Mouse (Mus musculus) left cerebral cortex, adult 18-20 months (tissue): Measurements from ENCODE around the gene Masp1. TPM values are rescaled to one million over a fixed set of nuclear protein-coding genes. Genes with fewer than 3 reads are reported as not detected.

Experiments
- DNase-seq, 2 experiments: peaks; one replicate each; pipeline ENCODE4 v3.0.0; 2021 to 2022; ENCODE audit warnings: low spot score in 2 of 2, mixed read lengths in 1 of 2
- long read RNA-seq, 2 experiments: library from polyadenylated mRNA; stranded (forward); transcript quantifications; one replicate each; pipeline ENCODE4 v2.0.0; 2021
- total RNA-seq, 2 experiments: library from RNA; stranded (reverse); gene quantifications; 2 replicates each; pipeline ENCODE4 v1.2.3; 2021

The Masp1 gene
- 10 to 100 TPM; 11.6 to 13.7 TPM for total RNA-seq
- long read RNA-seq, experiment 1, partial matches to known transcripts = 1 of 11 reads
- long read RNA-seq, experiment 1, other reads (novel, unspliced or antisense) = 7 of 11 reads
- long read RNA-seq, experiment 2, transcript Masp1-204 (9 exons, 2,035 nt) = major isoform, 8 of 13 reads
- long read RNA-seq, experiment 2, partial matches to known transcripts = 1 of 13 reads
- long read RNA-seq, experiment 2, other reads (novel, unspliced or antisense) = 2 of 13 reads

DNA sequence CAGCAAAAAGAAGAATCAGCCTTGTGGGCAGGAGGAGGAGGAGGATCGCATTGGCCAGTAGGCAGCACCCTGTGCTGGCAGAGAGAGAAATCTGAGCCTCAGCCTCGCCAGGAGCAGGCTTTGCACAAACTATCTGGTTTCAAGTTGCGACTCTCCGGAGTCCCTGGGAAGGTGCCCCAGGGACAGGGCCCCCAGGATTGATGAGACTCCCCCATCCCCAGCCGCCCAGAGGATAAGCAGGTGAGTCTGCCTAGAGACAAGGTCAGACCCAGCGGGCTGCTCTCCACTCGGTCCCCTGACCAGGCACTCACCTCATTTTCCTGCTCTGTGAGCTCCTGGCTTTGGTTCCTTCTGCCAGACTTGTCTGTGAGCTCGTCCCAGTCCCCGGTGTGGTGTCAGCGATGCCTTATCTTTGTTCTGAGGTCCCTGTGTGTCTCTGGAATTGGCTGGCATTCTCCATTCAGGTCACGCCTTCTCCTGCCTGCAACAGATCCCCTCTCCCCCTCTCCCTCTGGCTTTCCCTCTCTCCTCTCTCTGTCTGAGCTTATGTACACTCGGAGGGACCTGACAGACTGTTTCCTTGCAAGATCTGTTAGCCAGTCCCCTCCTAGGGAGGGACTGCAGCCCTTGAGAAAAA, at the start of gene Masp1, which contains the start of gene Rtp4:
Masp1 (minus strand) TSS at position 581 of the 637 bp plus-strand sequence.
Rtp4 (plus strand) TSS at position 57 of the 637 bp plus-strand sequence.
- peak; percentile 42 to 63 for DNase-seq

GRCm38 (mm10) chr16:23568369-23568958, 47.8 kb upstream of the Masp1 start:
- DNase-seq = no peak

GRCm38 (mm10) chr16:23557669-23558068, 37.1 kb upstream of the Masp1 start:
- no peak for DNase-seq

GRCm38 (mm10) chr16:23557195-23557594, 36.6 kb upstream of the Masp1 start:
- no peak for DNase-seq

DNA sequence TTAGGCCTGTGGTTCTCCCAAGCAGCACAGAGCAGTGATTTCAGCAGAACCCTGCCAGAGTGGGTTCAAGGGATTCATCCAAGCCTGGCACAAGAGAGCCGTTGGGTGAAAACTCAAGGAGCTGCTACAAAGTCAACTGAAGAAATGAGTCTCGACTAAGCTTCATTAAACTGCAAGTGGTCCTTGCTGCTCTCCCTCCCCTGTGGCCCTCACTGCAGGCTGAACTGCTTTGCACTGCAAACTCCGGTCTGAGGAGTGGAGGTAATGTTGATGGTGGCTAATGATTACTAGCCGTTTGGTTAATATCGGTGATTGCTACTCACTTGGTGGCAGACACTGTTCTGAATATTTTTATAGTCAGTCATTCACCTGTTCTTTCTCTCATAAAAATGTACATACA, 34.1 kb upstream of the Masp1 start:
- DNase-seq = no peak

- DNase-seq = no peak
Observed at GRCm38 (mm10) chr16:23550981-23551582, 30.5 kb upstream of the Masp1 start.

DNA sequence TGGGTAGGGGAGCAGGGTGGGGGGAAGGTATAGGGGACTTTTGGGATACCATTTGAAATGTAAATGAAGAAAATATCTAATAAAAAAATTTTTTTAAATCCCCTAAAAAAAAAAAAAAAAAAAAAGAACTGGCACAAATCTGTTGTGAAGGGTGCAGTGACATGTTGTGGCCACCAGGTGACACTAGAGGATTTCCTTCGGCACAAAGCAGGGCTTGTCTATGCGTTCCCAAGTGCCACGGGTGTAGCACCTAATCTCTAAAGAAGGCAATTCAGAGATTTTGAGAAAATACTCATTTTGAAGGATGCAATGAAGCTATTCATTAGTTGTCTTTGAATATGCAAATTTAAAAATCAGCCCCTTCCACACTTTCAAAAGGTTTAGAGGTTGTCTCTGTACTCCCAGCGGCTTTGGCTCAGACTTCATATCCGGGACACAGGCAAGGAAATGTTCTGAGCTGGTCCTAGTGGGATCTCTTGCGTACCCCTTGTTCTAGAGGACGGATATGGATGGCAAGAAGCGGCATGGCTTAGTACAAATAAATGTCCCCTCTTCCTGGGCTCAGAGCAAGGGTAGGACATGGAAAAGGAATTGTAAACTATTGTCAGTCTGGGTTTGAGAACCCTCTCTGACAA, 29.8 kb upstream of the Masp1 start:
- peak; percentile 57 to 69 for DNase-seq

DNA sequence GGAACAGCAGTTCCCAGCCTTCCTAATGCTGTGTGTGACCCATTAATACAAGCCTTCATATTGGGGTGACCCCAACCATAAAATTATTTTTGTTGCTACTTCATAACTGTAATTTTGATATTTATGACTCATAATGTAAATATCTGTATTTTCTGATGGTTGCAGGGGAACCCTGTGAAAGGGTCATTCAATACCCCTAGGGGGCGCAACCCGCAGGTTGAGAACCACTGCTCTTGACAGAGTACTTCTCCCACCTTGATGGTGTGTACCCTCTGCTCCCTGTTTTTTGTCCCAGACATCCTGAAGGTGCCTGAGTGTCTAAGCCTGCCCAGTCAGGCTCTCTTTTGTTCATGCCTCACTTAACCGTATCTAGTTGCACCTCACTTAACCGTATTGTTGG, 27.2 kb upstream of the Masp1 start:
- DNase-seq = no peak

DNA sequence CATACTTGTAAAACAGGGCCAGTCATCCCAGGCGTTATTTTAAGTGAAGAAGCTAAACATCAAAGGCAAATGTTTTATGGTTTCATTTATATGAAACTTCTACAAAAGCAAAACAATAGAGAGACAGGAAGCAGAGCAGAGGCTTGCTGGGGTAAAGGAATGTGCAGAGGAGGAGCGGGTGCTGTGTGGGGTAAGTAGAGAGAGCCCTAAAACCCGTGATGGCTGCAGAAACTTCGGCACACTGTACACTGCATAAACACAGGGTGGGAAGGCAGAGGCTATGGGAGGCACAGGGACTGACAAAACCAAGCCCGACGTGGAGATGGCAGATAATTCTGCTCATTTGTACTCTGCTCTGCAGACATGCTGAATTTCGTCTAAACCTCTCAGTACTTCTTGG, 23.7 kb upstream of the Masp1 start:
- no peak for DNase-seq

DNA sequence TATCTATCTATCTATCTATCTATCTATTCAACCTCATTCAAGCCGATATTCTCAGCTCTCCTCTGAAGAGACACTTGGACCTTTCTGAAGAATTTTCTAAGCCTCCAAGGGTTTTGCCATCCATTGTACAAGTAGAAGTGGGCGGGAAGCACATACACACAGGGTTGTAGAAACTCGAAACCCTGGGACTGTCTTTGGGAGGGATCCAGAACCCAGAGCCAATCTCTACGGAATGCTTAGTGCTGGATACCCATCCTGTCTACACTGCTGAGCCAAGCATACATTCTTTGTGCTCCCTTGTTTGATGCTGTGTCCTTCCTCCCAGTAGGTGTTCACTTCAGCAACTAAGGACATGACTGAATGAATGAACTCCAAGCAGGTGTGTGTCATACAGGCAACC, 22.3 kb upstream of the Masp1 start:
- no peak for DNase-seq

- no peak for DNase-seq
Observed at GRCm38 (mm10) chr16:23541046-23541445, 20.4 kb upstream of the Masp1 start.

DNA sequence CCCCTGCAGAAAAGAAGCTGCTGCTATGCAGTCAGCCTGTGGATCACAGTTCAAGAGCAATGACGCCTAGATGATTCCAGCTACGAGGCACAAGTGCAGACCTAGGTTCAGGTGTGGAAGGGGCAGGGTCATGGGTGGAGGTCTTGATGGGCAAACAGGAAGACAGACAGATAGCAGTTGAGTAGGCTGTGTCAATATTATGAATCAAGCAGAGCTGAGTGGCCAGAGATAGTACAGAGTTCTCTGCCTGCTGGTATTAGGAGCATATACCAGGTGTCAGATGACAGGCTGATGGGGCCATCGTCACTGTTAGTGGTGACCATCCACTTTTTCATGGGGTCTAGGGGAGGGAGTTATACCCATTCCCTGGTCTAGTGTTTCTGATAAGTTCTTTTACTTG, 13.1 kb upstream of the Masp1 start:
- no peak for DNase-seq

DNA sequence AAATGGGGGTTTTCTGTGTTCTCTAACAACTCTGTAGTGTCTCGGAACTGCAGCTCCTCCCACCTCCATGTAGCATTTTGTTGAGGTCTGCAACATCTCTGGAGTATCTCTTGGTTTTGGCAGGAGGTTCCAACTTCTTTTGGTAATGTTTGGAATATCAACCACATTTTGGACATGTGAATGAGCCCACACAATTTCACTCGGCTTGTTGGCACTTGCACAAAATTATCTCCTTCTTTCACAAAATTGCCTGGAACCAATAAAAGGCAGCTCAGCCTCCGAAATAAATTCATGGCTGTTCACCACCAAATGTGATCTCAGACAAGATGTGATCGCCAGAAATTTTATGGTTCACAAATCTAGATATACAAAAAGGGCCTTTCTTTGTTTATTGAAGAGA, 8.6 kb upstream of the Masp1 start:
- DNase-seq = no peak

DNA sequence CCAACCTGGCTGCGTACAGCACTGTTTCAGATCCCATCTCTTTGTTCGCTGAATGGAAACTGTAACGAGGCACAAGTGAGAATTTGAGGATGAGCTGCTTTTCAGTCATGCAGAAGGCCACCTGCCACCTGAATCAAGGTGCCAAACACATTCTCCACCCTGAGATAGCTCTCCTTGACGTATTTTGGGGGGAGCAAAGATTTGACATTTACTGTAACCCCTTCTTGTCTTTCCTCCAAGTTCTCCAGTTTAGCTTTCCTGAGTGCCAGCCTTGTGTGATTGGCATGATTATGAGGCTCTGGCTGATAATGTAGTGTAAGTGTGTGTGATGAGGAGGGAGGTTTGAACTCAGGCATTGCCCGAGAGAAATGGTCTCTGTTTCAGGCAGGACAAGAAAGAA, 1.5 kb upstream of the Masp1 start:
- no peak for DNase-seq

- no peak for DNase-seq
Observed at GRCm38 (mm10) chr16:23521092-23521491, 477 bp upstream of the Masp1 start.

DNA sequence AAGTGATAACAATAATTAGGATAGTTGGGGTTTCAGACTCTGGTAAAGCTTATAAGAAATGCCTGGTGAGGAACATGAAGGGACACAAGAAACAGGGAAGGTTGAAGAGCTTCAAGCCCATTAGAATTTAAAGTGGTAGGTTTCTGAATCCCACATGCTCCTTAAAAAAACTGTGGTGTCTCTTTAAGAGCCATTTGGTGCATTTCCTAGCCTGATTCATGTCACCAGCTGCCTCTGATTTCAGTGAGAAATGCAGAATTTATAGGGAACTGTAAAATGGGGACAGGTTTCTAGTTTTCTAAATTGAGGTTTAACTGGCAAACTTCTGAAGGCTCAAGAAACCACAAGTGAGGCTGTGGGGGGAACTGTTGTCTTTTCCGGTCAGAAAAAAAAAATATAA, 844 bp downstream of the Masp1 start:
- peak in 1 of 2 experiments; percentile 32 for DNase-seq

DNA sequence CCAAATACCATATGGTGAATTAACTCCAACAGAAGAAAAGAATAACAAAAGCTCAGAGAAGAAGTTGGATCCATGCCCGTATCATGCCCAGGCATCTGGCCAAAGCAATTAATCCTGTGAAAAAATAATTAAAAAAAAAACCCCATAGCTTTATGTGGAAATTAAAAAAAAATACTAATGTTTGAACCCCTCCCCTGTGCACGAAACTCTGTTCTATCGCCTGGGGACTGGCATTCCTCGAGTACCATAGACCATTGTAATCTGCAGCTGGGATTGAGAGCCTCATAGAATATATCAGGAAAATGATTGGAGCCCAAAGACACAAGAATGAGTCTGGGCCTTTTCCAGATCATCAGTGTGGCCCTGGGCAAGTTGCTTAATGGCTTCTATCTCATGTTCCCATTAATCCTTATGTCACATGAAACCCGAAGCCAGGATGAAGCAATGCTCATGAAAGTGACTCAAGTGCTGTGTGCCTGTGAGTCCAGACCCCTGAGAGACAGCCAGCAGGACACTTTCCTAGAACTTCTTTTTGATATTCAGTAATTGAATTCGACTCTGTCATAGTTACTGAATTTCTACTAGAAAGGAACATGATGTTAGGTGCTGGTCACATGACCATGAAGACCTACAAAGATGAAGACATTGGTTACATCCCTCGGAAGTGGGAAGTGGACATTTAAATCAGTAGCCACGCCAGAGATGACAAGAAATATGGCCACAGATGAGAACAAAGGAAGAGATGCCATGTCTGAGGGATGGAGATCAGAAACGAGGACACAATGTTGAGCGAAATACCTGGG, 1.8 kb downstream of the Masp1 start:
- no peak for DNase-seq

- DNase-seq = no peak
Observed at GRCm38 (mm10) chr16:23517754-23518566, 2.7 kb downstream of the Masp1 start.

GRCm38 (mm10) chr16:23517230-23517629, 3.4 kb downstream of the Masp1 start:
- DNase-seq = no peak

DNA sequence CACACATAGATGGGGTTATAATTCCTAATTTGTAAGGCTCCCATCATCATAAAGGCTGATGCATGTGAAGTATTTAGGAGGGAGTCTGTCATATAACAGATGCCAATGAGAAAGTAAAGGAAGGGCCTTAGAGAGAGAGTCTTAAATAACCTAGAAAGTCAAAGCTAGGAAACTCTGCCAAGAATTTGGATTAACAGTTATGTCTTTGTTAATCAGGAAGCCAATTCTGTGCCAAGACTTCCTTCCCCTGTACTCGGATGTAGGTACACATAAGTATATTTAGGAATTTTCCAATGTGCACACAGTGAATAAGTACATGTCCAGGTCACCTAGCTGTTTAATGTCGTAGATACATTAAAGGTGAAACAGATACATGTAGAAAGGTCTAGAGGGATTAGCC, 4.0 kb downstream of the Masp1 start:
- DNase-seq = no peak
